Comparison of ENCODE assay signal across 15 mouse cellular contexts in the genomic region with DNA sequence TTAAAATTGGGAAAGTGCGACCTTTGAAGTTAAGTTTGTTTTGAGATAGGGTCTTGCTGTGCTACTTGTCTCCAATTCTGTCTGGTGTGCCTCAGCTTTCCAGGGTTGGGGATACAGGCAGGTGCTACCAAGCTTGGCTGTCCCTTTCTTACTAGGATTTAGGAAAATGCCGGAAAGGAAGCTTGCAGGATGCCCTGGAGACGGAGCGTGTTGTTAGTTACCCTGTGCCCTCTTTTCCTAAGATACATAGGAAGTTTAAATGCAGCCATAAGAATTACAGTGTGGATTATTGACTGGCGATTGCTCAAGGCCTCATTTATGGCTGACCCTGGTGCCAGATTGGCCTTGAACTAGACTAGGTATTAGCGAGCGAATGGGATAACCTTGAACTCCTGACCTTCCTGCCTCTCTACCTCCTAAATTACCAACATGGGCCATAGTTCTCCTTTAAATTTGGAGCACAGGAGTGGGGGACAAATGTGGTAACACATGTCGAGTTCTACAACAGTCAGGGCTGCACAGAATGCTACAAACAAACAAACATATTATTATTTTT. TPM values are rescaled to one million over a fixed set of nuclear protein-coding genes. Genes with fewer than 3 reads are reported as not detected.
DNase-seq lines count a peak whose midpoint lies in the region; ATAC-seq and TF ChIP-seq lines count a peak whose summit lies in the region.
"Had no signal": no experiment of that assay in that cellular context is flagged by ENCODE, and none has a peak within 500 bp of the region (broad histone marks: within the 10 kb centered on the region; RNA-seq: fewer than 3 reads in every experiment).

No protein-coding gene starts in this region.

- TF ChIP-seq EP300 in heart, postnatal 0 days (IDR thresholded peaks at IDR 0.05; ENCODE audit: low read depth): no peak

- H3K9ac ChIP-seq in heart, postnatal 0 days (replicated peaks; ENCODE audit: low read depth, low read length): no peak overlapping the region
- no peak overlapping the region for H3K9ac ChIP-seq in intestine, postnatal 0 days (ENCODE audit: low read depth, low read length)
- peak overlapping the region; percentile 43; the same call in 1 of the 2 replicates for H3K9ac ChIP-seq in stomach, embryonic 16.5 days (ENCODE audit: low read length)
- H3K9ac ChIP-seq: forebrain, postnatal 0 days; hindbrain, embryonic 13.5 days; limb, embryonic 12.5 days; midbrain, embryonic 12.5 days had no signal

- intact Hi-C loops in heart, postnatal 25 days (cut with DNase I): no loop called here

- 75% methylated on average over 8 of the region's 8 CpGs for WGBS in heart, postnatal 0 days
- 9% methylated on average over 8 of the region's 8 CpGs for whole genome bisulfite sequencing in thymus, adult 2 months
- 46% methylated on average over 8 of the region's 8 CpGs for WGBS in intestine, postnatal 0 days
- WGBS in stomach, embryonic 16.5 days: 69% methylated on average over 8 of the region's 8 CpGs

- H3K36me3 ChIP-seq in heart, postnatal 0 days (replicated peaks; ENCODE audit: control insufficient read depth, insufficient read depth, low read length): no peaks in the 10 kb centered on the region
- no peaks in the 10 kb centered on the region for H3K36me3 ChIP-seq in thymus, adult 2 months (ENCODE audit: control insufficient read depth, insufficient read depth, low read length)
- H3K36me3 ChIP-seq in intestine, postnatal 0 days (ENCODE audit: control insufficient read depth, insufficient read depth): no peaks in the 10 kb centered on the region
- no peaks in the 10 kb centered on the region for H3K36me3 ChIP-seq in stomach, embryonic 16.5 days (ENCODE audit: control insufficient read depth, insufficient read depth, low read length)
- H3K36me3 ChIP-seq: hindbrain, embryonic 13.5 days; limb, embryonic 12.5 days; midbrain, embryonic 12.5 days had no signal

- no peak for ATAC-seq in heart, postnatal 0 days (ENCODE audit: insufficient read depth, low read depth)
- no peak for ATAC-seq in intestine, postnatal 0 days
- ATAC-seq in stomach, embryonic 16.5 days (ENCODE audit: insufficient read depth, low FRiP score): no peak
- ATAC-seq: forebrain, postnatal 0 days had no signal

- peak overlapping the region; percentile 10; the same call in 1 of the 2 replicates for H3K4me2 ChIP-seq in heart, postnatal 0 days (ENCODE audit: low read depth, low read length)
- H3K4me2 ChIP-seq in intestine, postnatal 0 days (replicated peaks; ENCODE audit: low read depth): peak overlapping the region; percentile 54
- peak overlapping the region; percentile 54 for H3K4me2 ChIP-seq in stomach, embryonic 16.5 days (ENCODE audit: low read depth, low read length)
- H3K4me2 ChIP-seq: hindbrain, embryonic 13.5 days; limb, embryonic 12.5 days; midbrain, embryonic 12.5 days had no signal

- no peak overlapping the region for H3K27ac ChIP-seq in heart, postnatal 0 days (ENCODE audit: low read depth)
- H3K27ac ChIP-seq in thymus, adult 2 months (ENCODE audit: control insufficient read depth, insufficient read depth, low read length): peak overlapping the region; percentile 77
- H3K27ac ChIP-seq in intestine, postnatal 0 days (ENCODE audit: low read depth, low read length): peak overlapping the region; percentile 28; the same call in 1 of the 2 replicates
- H3K27ac ChIP-seq in stomach, embryonic 16.5 days (ENCODE audit: low read length): peak overlapping the region; percentile 94; the same call in 1 of the 2 replicates
- H3K27ac ChIP-seq: hindbrain, embryonic 13.5 days; limb, embryonic 12.5 days; midbrain, embryonic 12.5 days had no signal

- no peak for TF ChIP-seq POLR2A in thymus, adult 2 months (IDR thresholded peaks at IDR 0.05; ENCODE audit: control insufficient read depth, extremely low read depth, insufficient read depth, low read length, poor library complexity)

- peaks cover 15% of the 10 kb centered on the region for H3K4me1 ChIP-seq in heart, postnatal 0 days (ENCODE audit: control insufficient read depth, insufficient read depth)
- H3K4me1 ChIP-seq in thymus, adult 2 months (replicated peaks; ENCODE audit: control insufficient read depth, insufficient read depth, low read length): peaks cover 5% of the 10 kb centered on the region
- 0 out of 2 replicates have a peak, but pooled peaks cover 6% of the 10 kb centered on the region for H3K4me1 ChIP-seq in intestine, postnatal 0 days (replicated peaks; ENCODE audit: control insufficient read depth, insufficient read depth, low read length)
- H3K4me1 ChIP-seq in stomach, embryonic 16.5 days (ENCODE audit: control insufficient read depth, insufficient read depth, low read length): peaks cover 23% of the 10 kb centered on the region
- H3K4me1 ChIP-seq: hindbrain, embryonic 13.5 days; midbrain, embryonic 12.5 days had no signal

- no peak for TF ChIP-seq CTCF in heart, postnatal 0 days (IDR thresholded peaks at IDR 0.05; ENCODE audit: low read depth)
- no peak for TF ChIP-seq CTCF in thymus, adult 2 months (IDR thresholded peaks at IDR 0.05; ENCODE audit: borderline replicate concordance, control insufficient read depth, extremely low read depth, insufficient read depth, low read length, poor library complexity)
- TF ChIP-seq CTCF in intestine, postnatal 0 days (IDR thresholded peaks at IDR 0.05; ENCODE audit: low read depth): no peak

- H3K4me3 ChIP-seq in heart, postnatal 0 days (ENCODE audit: low read depth, low read length): peak overlapping the region; percentile 26; the same call in 1 of the 2 replicates
- H3K4me3 ChIP-seq in thymus, adult 2 months (ENCODE audit: control insufficient read depth, insufficient read depth, low read length): peak overlapping the region; percentile 50
- peak overlapping the region; percentile 31 for H3K4me3 ChIP-seq in intestine, postnatal 0 days (ENCODE audit: low read depth, low read length)
- H3K4me3 ChIP-seq in stomach, embryonic 16.5 days (replicated peaks; ENCODE audit: low read length): peak overlapping the region; percentile 46
- H3K4me3 ChIP-seq: hindbrain, embryonic 13.5 days; limb, embryonic 12.5 days; midbrain, embryonic 12.5 days had no signal

- no peaks in the 10 kb centered on the region for H3K9me3 ChIP-seq in heart, postnatal 0 days (replicated peaks; ENCODE audit: control insufficient read depth, low read length)
- H3K9me3 ChIP-seq in intestine, postnatal 0 days (ENCODE audit: control insufficient read depth): no peaks in the 10 kb centered on the region
- no peaks in the 10 kb centered on the region for H3K9me3 ChIP-seq in stomach, embryonic 16.5 days (replicated peaks; ENCODE audit: control insufficient read depth, low read length)
- H3K9me3 ChIP-seq: hindbrain, embryonic 13.5 days; limb, embryonic 12.5 days; midbrain, embryonic 12.5 days had no signal

- DNase-seq in heart, postnatal 0 days (ENCODE audit: low spot score): no peak
- no peak for DNase-seq in heart, postnatal 25 days (ENCODE audit: low spot score)
- DNase-seq in thymus, adult 2 months: no peak
- no peak for DNase-seq in thymus, postnatal 14 days
- DNase-seq in ovary, postnatal 14 days (ENCODE audit: low spot score): no peak
- no peak for DNase-seq in MN1 (ENCODE audit: low spot score)
- DNase-seq: cerebellum, postnatal 10 days; forebrain, postnatal 0 days; kidney, postnatal 10 days; retina, postnatal 1 day had no signal

- H3K27me3 ChIP-seq in heart, postnatal 0 days (ENCODE audit: control insufficient read depth, insufficient read depth, low read length): no peaks in the 10 kb centered on the region
- no peaks in the 10 kb centered on the region for H3K27me3 ChIP-seq in thymus, adult 2 months (ENCODE audit: control insufficient read depth, insufficient read depth, low read length)
- no peaks in the 10 kb centered on the region for H3K27me3 ChIP-seq in intestine, postnatal 0 days (replicated peaks; ENCODE audit: control insufficient read depth, insufficient read depth, low read length)
- no peaks in the 10 kb centered on the region for H3K27me3 ChIP-seq in stomach, embryonic 16.5 days (ENCODE audit: control insufficient read depth, insufficient read depth, low read length)
- H3K27me3 ChIP-seq: hindbrain, embryonic 13.5 days; limb, embryonic 12.5 days; midbrain, embryonic 12.5 days had no signal

RNA-seq across cellular contexts. Expression of a gene that starts 35.9 kb away (rescaled TPM):
- total RNA-seq in heart, postnatal 0 days (2014; rRNA removed; ENCODE audit: low replicate concordance): 9.5 and 10.0 TPM in 2 replicates
- polyA plus RNA-seq in heart, postnatal 0 days (2015; fragmentation: Nextera tagmentation; extraction: Ambion mirVana): 26.6 and 27.2 TPM in 2 replicates
- total RNA-seq in heart, postnatal 25 days (2021): 10 to 100 TPM; 18.8 to 21.6 TPM
- 7.3 TPM in 2 replicates for polyA plus RNA-seq in thymus, adult 2 months (2012; rRNA removed)
- polyA plus RNA-seq in intestine, postnatal 0 days (2015; fragmentation: Nextera tagmentation; extraction: Ambion mirVana): 29.8 and 31.0 TPM in 2 replicates
- polyA plus RNA-seq in stomach, embryonic 16.5 days (2015; fragmentation: Nextera tagmentation; extraction: Ambion mirVana): 32.4 and 36.4 TPM in 2 replicates

RNA-seq across cellular contexts. Expression of a gene that starts 36.3 kb away (rescaled TPM):
- total RNA-seq in heart, postnatal 0 days (2014; rRNA removed; ENCODE audit: low replicate concordance): 11.0 and 13.2 TPM in 2 replicates
- polyA plus RNA-seq in heart, postnatal 0 days (2015; fragmentation: Nextera tagmentation; extraction: Ambion mirVana): 7.0 and 7.4 TPM in 2 replicates
- total RNA-seq in heart, postnatal 25 days (2021): 10 to 100 TPM; 15.2 to 17.0 TPM
- polyA plus RNA-seq in thymus, adult 2 months (2012; rRNA removed): 71.4 and 75.9 TPM in 2 replicates
- polyA plus RNA-seq in intestine, postnatal 0 days (2015; fragmentation: Nextera tagmentation; extraction: Ambion mirVana): 19.2 and 20.0 TPM in 2 replicates
- polyA plus RNA-seq in stomach, embryonic 16.5 days (2015; fragmentation: Nextera tagmentation; extraction: Ambion mirVana): 18.0 and 19.2 TPM in 2 replicates
